Mouse (Mus musculus) ES-E14 (cell line): ENCODE measurements at regions not wholly inside any gene's neighbourhood (a gene's known extent, or its start where the extent isn't known, plus 50 kb on each side); places are given as distances from the start of the nearest gene placed in this dataset.
A peak's percentile ranks its signal among the peaks of the same experiment; 100 is the strongest.

ENCODE experiments used
- DNase-seq: peaks from one replicate; pipeline ENCODE4 v3.0.0-alpha.2; 2013; ENCODE audit warnings: low read depth, low spot score
- H3K27ac ChIP-seq: 2 replicates; pipeline ENCODE4 v1.5.1; 2012; ENCODE audit warnings: low read depth, mild to moderate bottlenecking, low read length, moderate library complexity, mixed read lengths; ENCODE audit not compliant: poor library complexity, insufficient read depth, severe bottlenecking
- H3K36me3 ChIP-seq: 2 replicates; pipeline ENCODE4 v1.6.1; 2012; ENCODE audit warnings: mild to moderate bottlenecking, low read length, moderate library complexity, mixed read lengths; ENCODE audit not compliant: control insufficient read depth, poor library complexity, insufficient read depth, severe bottlenecking
- H3K4me1 ChIP-seq, 2 experiments: fragments of 150-350 bp in 1 of 2; sonication (generic) in 1 of 2; 2 replicates each; pipeline ENCODE4 v1.6.1; 2012; ENCODE audit warnings: low read length in 2 of 2, mild to moderate bottlenecking in 1 of 2, mixed read lengths in 1 of 2; ENCODE audit not compliant: control insufficient read depth in 2 of 2, insufficient read depth in 2 of 2, poor library complexity in 1 of 2
- H3K4me3 ChIP-seq, 2 experiments: fragments of 150-350 bp in 1 of 2; sonication (generic) in 1 of 2; 2 replicates each; pipeline ENCODE4 v1.5.1; 2012; ENCODE audit warnings: low read length in 2 of 2, low read depth in 1 of 2, mild to moderate bottlenecking in 1 of 2, mixed read lengths in 1 of 2; ENCODE audit not compliant: insufficient read depth in 1 of 2, poor library complexity in 1 of 2, severe bottlenecking in 1 of 2
- H3K9ac ChIP-seq: 2 replicates; pipeline ENCODE4 v1.6.1; 2012; ENCODE audit warnings: low read depth, mild to moderate bottlenecking, low read length, mixed read lengths; ENCODE audit not compliant: poor library complexity, insufficient read depth, severe bottlenecking
- H3K9me3 ChIP-seq: fragments of 150-350 bp; sonication (generic); 2 replicates; pipeline ENCODE4 v1.6.1; 2012; ENCODE audit warnings: low read depth, mild to moderate bottlenecking, low read length; ENCODE audit not compliant: control insufficient read depth, insufficient read depth
- CHD2 ChIP-seq: IDR thresholded peaks from 2 replicates; pipeline ENCODE4 v1.6.1; 2014; ENCODE audit warnings: mild to moderate bottlenecking, low read depth, low read length, inconsistent platforms
- HCFC1 ChIP-seq: IDR thresholded peaks from 2 replicates; pipeline ENCODE4 v1.6.1; 2012; ENCODE audit warnings: low read length, inconsistent platforms, borderline replicate concordance; ENCODE audit not compliant: insufficient read depth
- MAFK ChIP-seq: IDR thresholded peaks from 2 replicates; pipeline ENCODE4 v1.6.1; 2014; ENCODE audit warnings: mild to moderate bottlenecking, low read depth, low read length, inconsistent platforms; ENCODE audit not compliant: insufficient read depth
- ZC3H11A ChIP-seq: IDR thresholded peaks from 2 replicates; pipeline ENCODE4 v1.6.1; 2012; ENCODE audit warnings: low read depth, mild to moderate bottlenecking, inconsistent platforms, low read length, borderline replicate concordance
- ZNF384 ChIP-seq: IDR thresholded peaks from 2 replicates; pipeline ENCODE4 v1.6.1; 2012; ENCODE audit warnings: low read depth, low read length, inconsistent platforms
- in situ Hi-C, 2 experiments: fragments of 600-800 bp; cut with MboI; formaldehyde crosslinking; loops; one replicate each; pipeline ENCODE4 v1.15.1; 2025; ENCODE audit warnings: low sequenced_read_pairs in 2 of 2, inconsistent platforms in 1 of 2; ENCODE audit not compliant: unreplicated experiment in 2 of 2

DNA sequence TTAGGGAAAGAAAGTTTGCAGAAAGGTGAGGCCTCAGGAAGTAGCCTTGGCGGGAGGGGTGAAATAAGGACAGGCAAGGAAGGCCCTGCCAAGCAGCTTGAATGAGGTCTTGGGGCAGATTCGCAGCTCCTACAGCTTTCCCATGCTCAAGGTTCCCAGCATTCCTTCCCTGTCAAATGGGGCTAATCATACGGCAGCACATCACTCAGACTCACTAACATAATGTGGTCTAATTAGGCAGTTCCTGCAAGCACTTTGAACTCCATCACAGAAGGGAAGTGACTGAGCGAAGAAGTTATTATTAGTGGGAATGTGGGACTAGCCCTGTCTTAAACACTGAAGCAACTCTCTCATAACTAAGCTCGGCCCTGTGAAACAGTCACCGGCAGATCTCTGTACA, 87.1 kb upstream of the Gm10260 start:
- in situ Hi-C loops, result no loop called here
- no peak for DNase-seq
- TF ChIP-seq HCFC1, result no peak

DNA sequence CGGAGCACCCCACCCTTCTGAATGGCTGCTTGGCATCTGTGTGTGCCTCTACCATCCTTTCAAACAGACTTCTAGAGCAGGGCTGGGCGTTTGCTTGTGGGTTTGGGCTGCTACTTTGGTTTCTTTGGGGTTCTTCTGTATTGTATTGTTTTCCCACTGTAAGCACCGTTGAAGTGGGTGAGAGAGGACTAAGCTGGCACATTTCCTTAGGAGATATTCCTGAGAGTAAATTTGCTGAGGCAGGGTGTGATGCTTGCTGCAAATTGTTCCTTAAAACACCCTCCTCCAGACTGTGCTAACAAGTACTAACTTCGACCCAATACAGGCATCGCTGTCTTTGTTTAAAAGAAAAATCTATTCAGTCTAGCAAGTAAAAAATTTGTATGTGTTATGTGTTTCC, 84.7 kb upstream of the Gm10260 start:
- in situ Hi-C loops, result no loop called here
- DNase-seq, result no peak
- Histone ChIP-seq H3K36me3 (no peaks in the 10 kb centered on the region), H3K4me3 (no peak overlapping the region), H3K27ac (peak overlapping the region; percentile 32), H3K4me1 (peaks cover 2 to 7% of the 10 kb centered on the region in 2 experiments; a peak in 2 of 4 replicates), H3K9me3 (no peaks in the 10 kb centered on the region), H3K9ac (no peak overlapping the region)
- TF ChIP-seq MAFK (0 out of 2 replicates have a peak, but pooled peaks have one; percentile 12), CHD2 (no peak), ZNF384 (peak; percentile 72; the same call in 1 of the 2 replicates), ZC3H11A (no peak), HCFC1 (no peak)

More for the DNA sequence above, 87.1 kb upstream of the Gm10260 start:
- peaks cover 2 to 7% of the 10 kb centered on the region in 2 experiments; a peak in 2 of 4 replicates for H3K4me1 ChIP-seq
- no peaks in the 10 kb centered on the region for H3K9me3 ChIP-seq
- H3K9ac ChIP-seq, result no peak overlapping the region
- H3K4me3 ChIP-seq, result no peak overlapping the region
- no peak overlapping the region for H3K27ac ChIP-seq
- no peaks in the 10 kb centered on the region for H3K36me3 ChIP-seq

DNA sequence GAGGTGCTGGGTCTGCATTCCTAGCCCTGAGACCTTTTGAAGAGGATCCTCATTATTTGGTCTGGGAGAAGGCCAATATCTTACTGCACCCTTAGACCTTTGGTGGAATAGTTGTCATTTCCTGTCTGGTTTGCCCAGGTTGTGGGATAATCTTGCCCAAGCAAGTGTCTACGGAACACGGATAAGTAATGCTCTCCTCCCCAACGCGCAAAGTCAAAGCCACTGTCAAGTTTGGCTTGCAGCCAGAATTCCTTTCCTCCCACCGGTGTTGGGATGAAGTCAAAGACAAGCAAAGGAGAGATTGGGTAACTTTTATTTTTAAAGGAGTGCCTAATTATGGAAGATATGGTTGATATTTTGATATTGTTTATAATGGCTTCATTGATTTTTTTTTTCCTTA, 82.4 kb upstream of the Gm10260 start:
- no peak overlapping the region for H3K4me3 ChIP-seq
- H3K9me3 ChIP-seq, result no peaks in the 10 kb centered on the region
- in situ Hi-C loops, result no loop called here
- H3K9ac ChIP-seq, result no peak overlapping the region
- TF ChIP-seq ZC3H11A, result no peak
- TF ChIP-seq ZNF384, result no peak
- no peak for TF ChIP-seq MAFK
- TF ChIP-seq CHD2, result no peak
- no peak for TF ChIP-seq HCFC1
- DNase-seq, result no peak
- peaks cover 2 to 12% of the 10 kb centered on the region in 2 experiments; a peak in 2 of 4 replicates for H3K4me1 ChIP-seq
- H3K27ac ChIP-seq, result no peak overlapping the region
- no peaks in the 10 kb centered on the region for H3K36me3 ChIP-seq

DNA sequence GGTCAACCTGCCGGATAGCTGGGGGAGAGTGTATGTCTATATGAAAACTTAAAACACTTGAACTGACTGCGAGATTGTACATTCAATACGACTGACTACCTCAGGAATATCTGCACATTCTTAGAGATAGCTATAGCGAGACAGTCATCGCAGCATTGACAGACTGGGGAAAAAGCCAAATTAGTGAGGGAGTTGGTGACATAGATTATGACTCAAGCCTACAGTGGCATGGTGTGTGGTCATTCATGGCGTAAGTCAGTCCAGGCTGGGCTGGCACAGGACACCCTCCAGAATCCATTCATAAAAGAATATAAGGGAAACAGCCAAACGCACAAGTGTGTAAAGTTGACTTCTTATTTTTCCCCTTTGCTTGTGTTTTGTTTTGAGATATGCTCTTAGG, 81.1 kb upstream of the Gm10260 start:
- Histone ChIP-seq H3K9me3 (no peaks in the 10 kb centered on the region), H3K36me3 (no peaks in the 10 kb centered on the region), H3K4me3 (no peak overlapping the region), H3K9ac (no peak overlapping the region), H3K27ac (no peak overlapping the region), H3K4me1 (peaks cover 5 to 12% of the 10 kb centered on the region in 2 experiments; a peak in 3 of 4 replicates)
- in situ Hi-C loops, result no loop called here
- TF ChIP-seq ZC3H11A (no peak), MAFK (no peak), HCFC1 (no peak), ZNF384 (no peak), CHD2 (no peak)
- no peak for DNase-seq
